Mouse (Mus musculus) c-Kit-negative CD71-positive TER-119-positive erythroid progenitor cells, embryonic 14.5 days (primary cell): ENCODE data around the gene Cped1.
"Not testable (repeated sequence)": the region's sequence is repeated elsewhere in the genome, so short reads cannot be mapped to it uniquely, and the experiment has no call there.

Source experiments
- DNase-seq: peaks from one replicate; pipeline ENCODE4 v3.0.0-alpha.2; 2013; ENCODE audit warnings: low read depth, low spot score

Gene Cped1

DNA sequence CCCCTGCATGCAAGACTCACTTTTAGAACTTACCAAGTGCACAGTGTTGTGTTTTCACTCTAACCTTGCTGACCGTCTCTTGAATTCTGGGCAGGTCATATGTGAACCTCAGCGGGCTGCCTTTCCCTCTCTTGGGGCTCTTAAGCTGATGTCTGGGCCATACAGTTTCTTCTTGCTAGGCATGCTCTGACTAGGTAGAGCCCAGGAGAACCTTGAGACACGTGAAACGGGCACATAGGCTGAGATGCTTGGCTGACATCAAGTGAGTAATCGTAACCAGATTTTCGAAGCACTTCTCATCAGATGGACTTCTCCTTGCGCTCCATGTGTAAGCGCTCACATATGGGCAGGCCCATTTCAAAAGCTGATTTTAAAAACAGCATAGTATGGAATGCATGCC, 237.2 kb downstream of the Cped1 start:
- DNase-seq: no peak

GRCm38 (mm10) chr6:22224351-22224750, 238.6 kb downstream of the Cped1 start:
- no peak for DNase-seq

GRCm38 (mm10) chr6:22231244-22231643, 245.5 kb downstream of the Cped1 start:
- DNase-seq: no peak

DNA sequence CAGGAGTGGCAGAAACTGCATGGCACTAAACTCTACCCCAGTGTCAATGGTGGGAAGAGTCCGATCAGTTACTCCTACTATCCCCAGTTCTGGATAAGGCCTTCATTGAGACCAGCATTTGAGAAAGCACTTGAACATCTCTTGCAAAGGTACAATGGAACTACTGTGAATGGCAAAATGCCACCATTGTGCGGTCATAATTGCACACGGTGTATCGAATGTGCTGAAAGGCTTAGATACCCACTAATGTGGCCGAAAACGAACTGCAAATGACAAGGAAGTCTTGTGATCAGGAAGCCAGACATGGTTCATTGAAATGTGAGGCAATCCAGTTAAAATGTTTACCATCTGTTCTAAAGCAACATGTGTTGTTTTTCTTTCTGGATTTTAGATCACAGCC, 247.8 kb downstream of the Cped1 start:
- no peak for DNase-seq

GRCm38 (mm10) chr6:22235133-22235532, 249.4 kb downstream of the Cped1 start:
- DNase-seq: no peak

DNA sequence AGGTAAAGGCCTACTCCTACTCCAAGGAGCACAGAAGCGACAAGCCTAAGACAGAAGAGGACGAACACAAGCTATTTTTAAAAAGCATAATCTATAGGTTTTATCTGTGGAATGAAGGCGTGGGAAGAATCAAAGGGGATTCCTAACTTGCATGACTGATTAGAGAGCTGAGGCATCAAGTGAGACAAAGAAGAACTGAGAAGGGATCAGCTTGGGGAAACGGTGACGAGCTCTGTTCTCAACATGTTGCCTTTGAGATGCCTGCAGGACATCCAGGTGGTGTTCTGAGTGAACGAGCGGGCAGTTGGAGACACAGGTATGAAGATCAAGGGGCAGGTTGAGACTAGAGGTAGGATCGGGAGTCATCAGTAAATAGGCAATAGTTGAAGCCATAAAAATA, 257.6 kb downstream of the Cped1 start:
- no peak for DNase-seq

DNA sequence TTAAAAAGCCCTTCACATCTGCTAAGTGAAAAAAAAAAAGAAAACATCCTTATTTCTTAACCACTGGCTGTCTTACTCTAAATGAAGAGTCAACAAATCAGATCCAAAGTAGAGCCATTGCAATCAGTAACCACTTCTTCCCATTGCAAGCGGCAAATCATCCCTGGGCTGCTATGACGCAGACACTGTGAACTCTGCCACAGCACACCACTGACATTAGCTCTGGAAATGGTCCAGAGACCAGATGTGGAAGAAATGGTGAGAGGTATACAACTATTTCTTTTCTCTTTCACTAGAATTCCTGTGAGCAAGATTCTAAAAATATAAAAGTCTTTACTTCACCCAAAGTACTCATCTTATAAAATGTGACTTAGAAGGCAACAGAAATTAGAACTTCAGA, 261.0 kb downstream of the Cped1 start:
- no peak for DNase-seq

DNA sequence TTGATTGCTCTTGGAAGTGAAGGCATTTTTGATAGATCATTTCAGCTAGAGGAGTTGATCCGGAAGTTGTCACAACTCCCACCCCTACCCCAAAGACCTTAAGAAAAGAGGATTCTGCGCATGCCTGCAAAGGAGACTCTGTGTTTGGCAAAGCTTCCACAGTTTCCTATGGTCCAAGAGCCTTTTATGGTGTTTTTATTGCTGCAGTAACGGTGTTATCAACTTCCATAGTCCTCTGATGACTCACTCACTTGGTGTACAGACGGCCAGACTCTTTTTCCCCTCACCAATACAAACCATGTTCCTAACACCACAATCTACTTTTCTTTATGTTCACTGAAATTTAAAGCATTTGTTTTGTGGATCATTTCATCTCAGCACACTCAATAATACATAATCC, 273.1 kb downstream of the Cped1 start:
- DNase-seq: no peak

GRCm38 (mm10) chr6:22262519-22262918, 276.8 kb downstream of the Cped1 start:
- DNase-seq: no peak

GRCm38 (mm10) chr6:22264094-22264493, 278.4 kb downstream of the Cped1 start:
- DNase-seq: not testable (repeated sequence)

GRCm38 (mm10) chr6:22266018-22266417, 280.3 kb downstream of the Cped1 start:
- no peak for DNase-seq

DNA sequence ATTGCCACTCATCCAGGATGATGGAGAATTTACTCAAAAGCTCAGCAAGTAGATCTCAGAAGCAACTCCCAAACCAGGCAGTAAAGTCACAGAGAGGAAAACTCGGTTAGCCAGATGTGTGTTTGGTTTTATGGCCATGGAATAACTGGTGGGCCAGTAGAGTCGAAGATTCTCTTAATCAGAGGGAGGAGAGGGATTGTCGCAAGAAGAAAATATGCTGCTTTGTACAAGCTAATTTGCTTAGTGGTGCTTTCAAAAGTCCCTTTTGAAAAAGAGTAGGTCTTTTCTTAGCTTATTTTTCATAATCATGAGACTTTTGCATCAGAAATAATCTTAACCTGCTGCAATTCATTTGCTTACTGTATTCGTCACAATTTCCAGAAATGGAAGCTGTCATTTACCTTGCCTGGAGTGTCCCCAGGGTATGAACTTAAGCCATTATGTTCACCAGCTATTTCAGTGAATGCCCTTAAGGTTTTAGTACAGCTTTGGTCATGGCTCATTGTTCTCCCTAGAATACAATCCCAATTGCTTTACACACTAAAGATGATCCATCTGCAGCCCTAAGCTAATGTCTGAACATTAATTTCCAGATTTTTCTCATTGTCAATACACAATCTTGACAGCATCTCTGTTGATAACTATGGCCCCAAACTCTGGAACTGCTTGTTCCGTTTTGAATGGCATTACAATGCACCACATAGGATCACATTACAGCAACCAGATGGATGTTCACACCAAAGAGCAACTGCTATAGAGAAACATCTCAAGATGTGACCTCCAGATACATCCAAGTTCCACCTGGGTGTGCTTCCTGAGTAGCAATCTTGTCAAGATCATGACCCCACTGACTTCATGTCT, 282.3 kb downstream of the Cped1 start:
- DNase-seq: no peak

- no peak for DNase-seq
Observed at GRCm38 (mm10) chr6:22268677-22269076, 283.0 kb downstream of the Cped1 start.

DNA sequence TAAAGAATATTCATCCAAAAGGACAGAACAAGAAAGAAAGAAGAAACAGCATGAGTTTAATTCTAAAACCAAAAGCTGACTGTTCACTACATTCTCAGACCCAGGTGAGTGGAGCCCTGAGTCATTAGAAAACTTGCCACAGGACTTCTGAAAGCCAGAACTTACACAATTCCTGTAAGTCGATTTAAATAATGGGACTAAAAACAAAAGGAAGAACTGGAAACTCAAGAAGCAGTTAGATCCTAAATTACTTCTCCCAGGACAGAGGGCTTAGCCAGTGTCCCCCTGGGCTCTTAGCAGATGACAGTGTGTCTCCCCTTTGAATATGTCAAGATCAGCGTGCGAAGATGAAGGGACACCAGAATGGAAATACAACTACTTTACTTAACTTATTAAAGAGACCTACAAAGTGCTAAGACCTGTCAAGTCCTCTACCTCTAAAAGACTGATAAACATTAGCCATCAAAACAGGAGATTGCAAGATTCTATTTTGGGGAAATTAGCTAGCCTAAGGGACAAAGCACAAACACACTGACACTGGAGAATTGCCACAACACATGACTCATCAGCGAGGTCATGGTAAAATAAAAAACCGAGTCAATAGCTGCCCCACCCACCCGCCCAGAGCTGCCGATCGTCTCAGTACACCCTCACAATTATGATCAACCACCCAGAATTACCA, 284.3 kb downstream of the Cped1 start:
- no peak for DNase-seq

- no peak for DNase-seq
Observed at GRCm38 (mm10) chr6:22277941-22278340, 292.2 kb downstream of the Cped1 start.

- no peak for DNase-seq
Observed at GRCm38 (mm10) chr6:22280217-22280861, 294.6 kb downstream of the Cped1 start.

DNA sequence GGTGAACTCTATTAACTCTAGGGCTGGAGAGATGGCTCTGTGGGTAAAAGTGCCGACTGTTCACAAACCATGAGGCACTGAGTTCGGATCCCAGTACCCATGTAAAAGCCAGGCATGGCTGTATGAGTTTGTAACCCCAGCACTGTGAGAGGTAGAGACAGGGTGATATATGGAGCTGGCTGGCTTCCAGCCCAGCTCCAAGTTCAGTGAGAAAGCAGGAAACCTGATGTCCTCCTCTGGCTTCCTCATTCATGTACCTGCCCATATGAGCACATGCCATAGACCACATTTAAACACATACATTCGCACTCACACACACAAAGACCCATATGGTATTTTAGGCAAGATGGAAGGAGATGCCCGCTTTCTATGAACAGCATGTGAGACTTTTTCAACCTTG, 296.7 kb downstream of the Cped1 start:
- DNase-seq: no peak

- no peak for DNase-seq
Observed at GRCm38 (mm10) chr6:22288004-22288736, 302.5 kb downstream of the Cped1 start, which contains the start of gene Wnt16. TSS of gene Wnt16 (plus strand) at chr6:22288227.

DNA sequence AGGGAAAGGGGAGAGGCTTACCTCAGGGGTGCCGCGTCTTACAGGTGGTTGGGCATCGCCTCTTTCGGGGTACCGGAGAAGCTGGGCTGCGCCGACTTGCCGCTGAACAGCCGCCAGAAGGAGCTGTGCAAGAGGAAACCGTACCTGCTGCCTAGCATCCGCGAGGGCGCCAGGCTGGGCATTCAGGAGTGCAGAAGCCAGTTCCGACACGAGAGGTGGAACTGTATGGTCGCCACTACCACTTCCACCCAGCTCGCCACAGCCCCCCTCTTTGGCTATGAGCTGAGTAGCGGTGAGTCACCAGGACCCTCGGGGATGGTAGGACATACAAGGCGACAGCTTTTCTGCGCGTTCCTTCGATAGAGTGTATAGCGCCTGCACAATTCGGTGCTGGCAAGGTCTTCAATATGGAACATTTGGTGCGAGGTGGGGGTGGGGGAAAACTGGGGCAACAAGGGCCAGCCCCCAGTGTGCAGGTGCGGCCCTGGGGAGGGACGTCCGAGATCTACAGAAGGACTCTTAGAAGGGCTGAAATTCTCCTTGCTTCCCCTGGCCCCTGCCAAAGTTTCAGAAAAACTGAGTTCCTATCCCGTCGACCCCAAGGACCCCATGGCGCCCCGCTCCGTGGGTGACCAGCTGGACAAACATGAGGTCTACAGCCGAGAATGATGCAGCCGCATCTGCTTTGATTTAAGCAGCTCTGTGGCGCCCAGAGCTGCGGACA, 303.2 kb downstream of the Cped1 start:
- no peak for DNase-seq

GRCm38 (mm10) chr6:22289461-22290021, 303.8 kb downstream of the Cped1 start:
- DNase-seq: no peak

DNA sequence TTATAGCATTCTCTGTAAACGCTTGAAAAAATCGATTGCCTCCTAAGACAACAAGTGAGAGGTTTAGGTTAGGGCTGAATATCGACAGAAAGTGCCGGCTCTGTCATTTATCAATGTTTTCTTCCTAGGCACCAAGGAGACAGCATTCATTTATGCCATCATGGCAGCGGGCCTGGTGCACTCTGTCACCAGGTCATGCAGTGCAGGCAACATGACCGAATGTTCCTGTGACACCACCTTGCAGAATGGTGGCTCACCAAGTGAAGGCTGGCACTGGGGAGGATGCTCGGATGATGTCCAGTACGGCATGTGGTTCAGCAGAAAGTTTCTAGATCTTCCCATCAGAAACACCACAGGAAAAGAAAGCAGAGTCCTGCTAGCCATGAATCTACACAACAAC, 305.1 kb downstream of the Cped1 start:
- DNase-seq: no peak
